Mouse (Mus musculus) midbrain, embryonic 12.5 days (tissue): Measurements from ENCODE around the gene Klf14. TPM values are rescaled to one million over a fixed set of nuclear protein-coding genes. Genes with fewer than 3 reads are reported as not detected.

Experiments
- ATAC-seq: fragments of 200-750 bp; cut with Nextera tagmentation; 2 replicates; pipeline ENCODE4 v1.8.0; 2017; ENCODE audit warnings: low read depth, moderate TSS enrichment, moderate library complexity; ENCODE audit not compliant: low FRiP score
- H3K27ac ChIP-seq: fragments of 300-500 bp; sonication (generic); replicated peaks from 2 replicates; pipeline ENCODE4 v1.5.1; 2016; ENCODE audit warnings: mild to moderate bottlenecking
- H3K27me3 ChIP-seq: fragments of 300-500 bp; sonication (generic); 2 replicates; pipeline ENCODE4 v1.6.1; 2016; ENCODE audit warnings: mild to moderate bottlenecking
- H3K36me3 ChIP-seq: fragments of 300-500 bp; sonication (generic); 2 replicates; pipeline ENCODE4 v1.6.1; 2016
- H3K4me1 ChIP-seq: fragments of 300-500 bp; sonication (generic); 2 replicates; pipeline ENCODE4 v1.6.1; 2016
- H3K4me2 ChIP-seq: fragments of 300-500 bp; sonication (generic); replicated peaks from 2 replicates; pipeline ENCODE4 v1.6.1; 2016; ENCODE audit warnings: mild to moderate bottlenecking, moderate library complexity
- H3K4me3 ChIP-seq: fragments of 300-500 bp; sonication (generic); 2 replicates; pipeline ENCODE4 v1.5.1; 2016; ENCODE audit warnings: mild to moderate bottlenecking
- H3K9ac ChIP-seq: fragments of 300-500 bp; sonication (generic); replicated peaks from 2 replicates; pipeline ENCODE4 v1.6.1; 2016; ENCODE audit warnings: mild to moderate bottlenecking, moderate library complexity
- H3K9me3 ChIP-seq: fragments of 300-500 bp; sonication (generic); 2 replicates; pipeline ENCODE4 v1.6.1; 2016; ENCODE audit warnings: mild to moderate bottlenecking
- WGBS: fragments of 180-500 bp; shearing (Covaris S2); methylation state at CpG from one replicate; pipeline ENCODE4 v1.1.7; 2016; 5-methylcytosine and 5-hydroxymethylcytosine counted together
- polyA plus RNA-seq: library from polyadenylated mRNA; unstranded; fragments of >200 nt; fragmentation: Nextera tagmentation; extraction: Ambion mirVana; gene quantifications from 2 replicates; pipeline ENCODE4 v1.2.1, GENCODE M21; 2016

Gene Klf14
- 0.42 and 0.45 TPM in 2 replicates for polyA plus RNA-seq

- Histone ChIP-seq H3K4me2 (peak within 1 kb of the TSS; percentile 74), H3K4me3 (peak within 1 kb of the TSS; percentile 51), H3K27ac (no peak within 1 kb of the TSS), H3K4me1 (peaks cover 12% of the 10 kb centered on the region; the same call in 1 of the 2 replicates), H3K9me3 (peaks cover 31% of the 10 kb centered on the region), H3K9ac (peak within 1 kb of the TSS; percentile 43), H3K36me3 (0 out of 2 replicates have a peak, but pooled peaks cover 4% of the 10 kb centered on the region), H3K27me3 (peaks cover 70% of the 10 kb centered on the region)
- no peak for ATAC-seq
- under 1% methylated on average over 75 of the region's 75 CpGs for WGBS
These were observed at the start of gene Klf14 for GRCm38 (mm10) chr6:30958736-30959540. Gene Klf14 (minus strand): TSS chr6:30959078.

- H3K4me1 ChIP-seq = no peaks in the 10 kb centered on the region; the same call in 1 of the 2 replicates
- 76% methylated on average over 6 of the region's 6 CpGs for WGBS
- no peak overlapping the region for H3K9ac ChIP-seq
- H3K4me3 ChIP-seq = no peak overlapping the region
- H3K27me3 ChIP-seq = no peaks in the 10 kb centered on the region
- H3K27ac ChIP-seq = no peak overlapping the region
- H3K9me3 ChIP-seq = no peaks in the 10 kb centered on the region
- no peaks in the 10 kb centered on the region for H3K36me3 ChIP-seq
- ATAC-seq = no peak
- H3K4me2 ChIP-seq = no peak overlapping the region
These were observed 47.3 kb upstream of the Klf14 start for GRCm38 (mm10) chr6:31006111-31006600.

- Histone ChIP-seq H3K27me3 (no peaks in the 10 kb centered on the region), H3K9ac (no peak overlapping the region), H3K27ac (no peak overlapping the region), H3K4me2 (no peak overlapping the region), H3K4me1 (no peaks in the 10 kb centered on the region), H3K4me3 (no peak overlapping the region), H3K36me3 (no peaks in the 10 kb centered on the region), H3K9me3 (no peaks in the 10 kb centered on the region)
- no peak for ATAC-seq
- 89% methylated on average over 5 of the region's 5 CpGs for WGBS
These were observed 27.5 kb upstream of the Klf14 start for GRCm38 (mm10) chr6:30986393-30986792.

- H3K27ac ChIP-seq = no peak overlapping the region
These were observed 24.1 kb upstream of the Klf14 start for GRCm38 (mm10) chr6:30983021-30983420.

GRCm38 (mm10) chr6:30982372-30982980 lies 23.6 kb upstream of the Klf14 start:
- H3K9me3 ChIP-seq = no peaks in the 10 kb centered on the region
- H3K27me3 ChIP-seq = no peaks in the 10 kb centered on the region
- ATAC-seq = no peak
- peak overlapping the region; percentile 44 for H3K4me2 ChIP-seq
- WGBS = 24% methylated on average over 13 of the region's 13 CpGs
- no peaks in the 10 kb centered on the region for H3K36me3 ChIP-seq
- H3K9ac ChIP-seq = no peak overlapping the region; the same call in 1 of the 2 replicates
- no peaks in the 10 kb centered on the region for H3K4me1 ChIP-seq
- peak overlapping the region; percentile 11; the same call in 1 of the 2 replicates for H3K4me3 ChIP-seq
- H3K27ac ChIP-seq = no peak overlapping the region

More at GRCm38 (mm10) chr6:30983021-30983420, 24.1 kb upstream of the Klf14 start:
- 69% methylated on average over 4 of the region's 4 CpGs for WGBS
- no peak for ATAC-seq
- Histone ChIP-seq H3K4me1 (no peaks in the 10 kb centered on the region), H3K9ac (no peak overlapping the region), H3K36me3 (no peaks in the 10 kb centered on the region), H3K27me3 (no peaks in the 10 kb centered on the region), H3K9me3 (no peaks in the 10 kb centered on the region), H3K4me3 (no peak overlapping the region), H3K4me2 (no peak overlapping the region)

- no peaks in the 10 kb centered on the region for H3K4me1 ChIP-seq
- no peaks in the 10 kb centered on the region for H3K9me3 ChIP-seq
- no peak overlapping the region for H3K4me3 ChIP-seq
- 80% methylated on average over 5 of the region's 5 CpGs for WGBS
- no peaks in the 10 kb centered on the region for H3K27me3 ChIP-seq
- no peak overlapping the region for H3K9ac ChIP-seq
- no peak overlapping the region for H3K4me2 ChIP-seq
- H3K36me3 ChIP-seq = no peaks in the 10 kb centered on the region
- no peak for ATAC-seq
- H3K27ac ChIP-seq = no peak overlapping the region
These were observed 22.5 kb upstream of the Klf14 start for GRCm38 (mm10) chr6:30981351-30981750.

- no peaks in the 10 kb centered on the region for H3K27me3 ChIP-seq
- ATAC-seq = no peak
These were observed 19.7 kb upstream of the Klf14 start for GRCm38 (mm10) chr6:30978615-30979014.

GRCm38 (mm10) chr6:30972121-30972520 lies 13.2 kb upstream of the Klf14 start:
- H3K4me1 ChIP-seq = no peaks in the 10 kb centered on the region
- H3K4me2 ChIP-seq = no peak overlapping the region
- 87% methylated on average over 1 of the region's 1 CpGs for WGBS
- no peak for ATAC-seq
- no peaks in the 10 kb centered on the region for H3K27me3 ChIP-seq
- no peak overlapping the region for H3K9ac ChIP-seq
- no peaks in the 10 kb centered on the region for H3K36me3 ChIP-seq
- H3K4me3 ChIP-seq = no peak overlapping the region
- H3K27ac ChIP-seq = no peak overlapping the region
- no peaks in the 10 kb centered on the region for H3K9me3 ChIP-seq

More at GRCm38 (mm10) chr6:30978615-30979014, 19.7 kb upstream of the Klf14 start:
- WGBS = 83% methylated on average over 1 of the region's 1 CpGs
- no peaks in the 10 kb centered on the region for H3K9me3 ChIP-seq
- H3K4me1 ChIP-seq = no peaks in the 10 kb centered on the region
- no peak overlapping the region for H3K27ac ChIP-seq
- no peak overlapping the region for H3K4me2 ChIP-seq
- no peaks in the 10 kb centered on the region for H3K36me3 ChIP-seq
- no peak overlapping the region for H3K9ac ChIP-seq
- no peak overlapping the region for H3K4me3 ChIP-seq

- peaks cover 31% of the 10 kb centered on the region for H3K9me3 ChIP-seq
- no peak for ATAC-seq
- H3K4me3 ChIP-seq = peak overlapping the region; percentile 51
- 0 out of 2 replicates have a peak, but pooled peaks cover 4% of the 10 kb centered on the region for H3K36me3 ChIP-seq
- no peak overlapping the region for H3K27ac ChIP-seq
- peak overlapping the region; percentile 74 for H3K4me2 ChIP-seq
- H3K4me1 ChIP-seq = peaks cover 12% of the 10 kb centered on the region; the same call in 1 of the 2 replicates
- H3K9ac ChIP-seq = peak overlapping the region; percentile 43
- H3K27me3 ChIP-seq = peaks cover 65% of the 10 kb centered on the region
- WGBS = 2% methylated on average over 80 of the region's 84 CpGs
These were observed 818 bp downstream of the Klf14 start for GRCm38 (mm10) chr6:30957784-30958735.

GRCm38 (mm10) chr6:30939264-30939663 lies 19.6 kb downstream of the Klf14 start:
- 75% methylated on average over 5 of the region's 5 CpGs for WGBS

GRCm38 (mm10) chr6:30922821-30923220 lies 36.1 kb downstream of the Klf14 start:
- no peaks in the 10 kb centered on the region for H3K9me3 ChIP-seq
- H3K27me3 ChIP-seq = peaks cover 3% of the 10 kb centered on the region; the same call in 1 of the 2 replicates
- no peak for ATAC-seq
- no peak overlapping the region for H3K27ac ChIP-seq
- H3K4me3 ChIP-seq = no peak overlapping the region
- WGBS = 39% methylated on average over 2 of the region's 2 CpGs
- no peak overlapping the region for H3K9ac ChIP-seq
- H3K4me2 ChIP-seq = no peak overlapping the region
- H3K36me3 ChIP-seq = no peaks in the 10 kb centered on the region
- H3K4me1 ChIP-seq = no peaks in the 10 kb centered on the region

More at GRCm38 (mm10) chr6:30939264-30939663, 19.6 kb downstream of the Klf14 start:
- Histone ChIP-seq H3K4me1 (no peaks in the 10 kb centered on the region), H3K9ac (no peak overlapping the region), H3K27ac (no peak overlapping the region), H3K4me2 (no peak overlapping the region), H3K4me3 (no peak overlapping the region), H3K36me3 (no peaks in the 10 kb centered on the region), H3K9me3 (no peaks in the 10 kb centered on the region), H3K27me3 (no peaks in the 10 kb centered on the region)
- no peak for ATAC-seq
